Mouse (Mus musculus) embryonic fibroblast, embryonic 13.5 days (primary cell): Measurements from ENCODE around the gene Sdk1.

Experiments used
- CTCF ChIP-seq: IDR thresholded peaks from 2 replicates; pipeline ENCODE4 v1.5.1; 2011; ENCODE audit warnings: mild to moderate bottlenecking, control low read depth, low read length, moderate library complexity, borderline replicate concordance; ENCODE audit not compliant: insufficient read depth
- POLR2A ChIP-seq: IDR thresholded peaks from 2 replicates; pipeline ENCODE4 v1.6.1; 2011; ENCODE audit warnings: low read depth, mild to moderate bottlenecking, control low read depth, low read length, moderate library complexity

- TF ChIP-seq CTCF: no peak
- TF ChIP-seq POLR2A: no peak
Measured at GRCm38 (mm10) chr5:142179304-142179703, 938.0 kb downstream of the Sdk1 start.
